Mouse (Mus musculus): ENCODE data around the gene Amotl1.

DNA sequence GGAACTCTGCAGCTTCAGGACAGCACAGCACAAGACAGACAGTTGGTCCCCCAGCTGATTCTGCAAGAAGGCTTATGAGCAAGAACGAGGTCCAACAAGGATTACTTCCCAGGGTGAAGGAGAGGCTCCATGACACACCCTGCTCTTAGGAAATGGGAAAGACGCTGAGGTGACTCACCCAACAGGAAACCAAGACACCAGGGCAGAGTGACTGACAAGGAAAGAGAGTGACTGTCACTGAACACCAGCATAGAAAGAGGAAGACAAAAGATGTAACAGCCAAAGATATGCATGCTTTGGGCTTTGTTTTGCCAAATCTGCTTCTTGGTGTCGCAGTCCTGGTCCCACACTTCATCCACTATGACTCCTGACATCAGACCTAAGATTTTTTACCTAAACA is 40.5 kb downstream of the Amotl1 start:
- TF ChIP-seq CTCF (IDR thresholded peaks at IDR 0.05; ENCODE audit: low read depth) (no peak), EP300 (IDR thresholded peaks at IDR 0.05; ENCODE audit: low read depth) (no peak)

Measured in heart, postnatal 0 days (tissue).